Comparison of ENCODE assay signal across 26 mouse cellular contexts in the genomic region with DNA sequence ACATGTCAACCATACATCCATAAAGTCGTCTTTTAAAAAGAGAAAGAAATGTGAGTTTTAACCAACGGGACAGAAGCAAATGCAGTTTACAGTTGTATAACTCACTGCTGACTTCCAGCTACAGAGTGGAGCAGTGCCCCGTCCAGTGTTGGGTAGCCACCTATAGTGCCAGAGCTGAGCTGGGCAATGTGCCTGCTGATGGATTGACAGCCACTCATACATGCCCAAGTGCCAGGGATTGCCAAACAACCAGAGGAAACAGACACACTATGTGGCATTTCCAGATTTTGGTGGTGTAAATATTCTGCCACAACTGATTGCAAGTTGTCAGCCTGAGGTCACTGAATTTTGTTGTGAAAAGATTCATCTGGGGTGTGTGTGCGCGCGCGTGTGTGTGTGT. TPM values are rescaled to one million over a fixed set of nuclear protein-coding genes. Genes with fewer than 3 reads are reported as not detected.
DNase-seq lines count a peak whose midpoint lies in the region; ATAC-seq and TF ChIP-seq lines count a peak whose summit lies in the region.
"Had no signal": no experiment of that assay in that cellular context is flagged by ENCODE, and none has a peak within 500 bp of the region (broad histone marks: within the 10 kb centered on the region; RNA-seq: fewer than 3 reads in every experiment).

No protein-coding gene starts in this region.

- H3K4me3 ChIP-seq in left cerebral cortex, adult 2 months = no peak overlapping the region
- H3K4me3 ChIP-seq: heart, embryonic 13.5 days; hindbrain, embryonic 15.5 days; layer of hippocampus, adult 2 months; limb, embryonic 10.5 days; limb, embryonic 15.5 days; liver, embryonic 15.5 days; neural tube, embryonic 15.5 days; stomach, embryonic 15.5 days had no signal

- no peak for ATAC-seq in erythroblast, adult 5-6 weeks (replicated peaks; ENCODE audit: low FRiP score, poor library complexity, severe bottlenecking)
- ATAC-seq: inflammation-experienced regulatory T-cells, adult 6 months had no signal

- intact Hi-C loops in left cerebral cortex, postnatal 4 days (cut with DNase I) = no loop called here
- intact Hi-C loops in left cerebral cortex, adult 2 months (cut with DNase I) = no loop called here

- TF ChIP-seq CTCF in brain, embryonic 14.5 days (IDR thresholded peaks at IDR 0.05; ENCODE audit: borderline replicate concordance, extremely low read depth, insufficient read depth, insufficient read length) = no peak
- no peak for TF ChIP-seq CTCF in left cerebral cortex, adult 2 months (IDR thresholded peaks at IDR 0.05)

- TF ChIP-seq POLR2A in brain, embryonic 14.5 days (IDR thresholded peaks at IDR 0.05; ENCODE audit: borderline replicate concordance, extremely low read depth, insufficient read depth, insufficient read length, poor library complexity, severe bottlenecking) = no peak

- no peak overlapping the region for H3K27ac ChIP-seq in left cerebral cortex, adult 2 months
- H3K27ac ChIP-seq: heart, embryonic 13.5 days; hindbrain, embryonic 15.5 days; layer of hippocampus, adult 2 months; limb, embryonic 10.5 days; limb, embryonic 15.5 days; liver, embryonic 15.5 days; neural tube, embryonic 15.5 days; stomach, embryonic 15.5 days had no signal

- DNase-seq in cerebellum, postnatal 10 days = peak; percentile 10 to 23
- no peak for DNase-seq in cerebellum, adult 18-20 months
- peak; percentile 12 for DNase-seq in left cerebral cortex, postnatal 4 days
- DNase-seq in left cerebral cortex, adult 9 months (ENCODE audit: low spot score in 2 of 2) = no peak
- peak; percentile 58 for DNase-seq in brain, embryonic 14.5 days (ENCODE audit: low read depth)
- DNase-seq in gastrocnemius, postnatal 25 days = peak; percentile 45
- no peak for DNase-seq in left cerebral cortex, adult 2 months (ENCODE audit: extremely low spot score in 1 of 2, low spot score in 2 of 2)
- DNase-seq: adrenal gland, postnatal 36 days; cerebellum, adult 8-10 months; cerebellum, postnatal 36 days; heart, postnatal 10 days; kidney, adult 11 months; kidney, postnatal 25 days; lung, embryonic 14.5 days; retina, postnatal 1 day; right cerebral cortex, postnatal 14 days had no signal

RNA-seq across cellular contexts. Expression of a gene that starts 51.3 kb away (rescaled TPM):
- 10 to 100 TPM; 13.3 to 17.2 TPM for total RNA-seq in left cerebral cortex, postnatal 4 days (2021)
- 48.7 and 107 TPM in 2 replicates for polyA plus RNA-seq in brain, embryonic 14.5 days (2012; rRNA removed)
- under 1 TPM; 0.56 to 0.78 TPM for total RNA-seq in gastrocnemius, postnatal 25 days (2021)
- total RNA-seq in erythroblast, adult 5-6 weeks (2015; ENCODE audit: low replicate concordance) = 33.4 and 36.5 TPM in 2 replicates
- total RNA-seq in erythroblast, adult 5-6 weeks (2017; ENCODE audit: low replicate concordance) = 37.4 and 58.1 TPM in 2 replicates
- total RNA-seq in left cerebral cortex, adult 2 months (2021) = 1 to 10 TPM; 4.3 to 4.4 TPM

Comparison
In these comparisons a context has a peak if more than half of its experiments do, and no peak if none do; other contexts are left out.
1. DNase-seq: peak in cerebellum, postnatal 10 days (2 of 2), left cerebral cortex, postnatal 4 days (single experiment), brain, embryonic 14.5 days (single experiment) and gastrocnemius, postnatal 25 days (single experiment); none in cerebellum, adult 18-20 months (0 of 2), left cerebral cortex, adult 9 months (0 of 2) and left cerebral cortex, adult 2 months (0 of 2).